Mouse (Mus musculus) brain, adult 2 months (tissue): ENCODE results near the gene Fam222a.

Experiments used
- DNase-seq: peaks from one replicate; pipeline ENCODE4 v3.0.0; 2011; ENCODE audit warnings: low read depth, low spot score

The Fam222a gene

DNA sequence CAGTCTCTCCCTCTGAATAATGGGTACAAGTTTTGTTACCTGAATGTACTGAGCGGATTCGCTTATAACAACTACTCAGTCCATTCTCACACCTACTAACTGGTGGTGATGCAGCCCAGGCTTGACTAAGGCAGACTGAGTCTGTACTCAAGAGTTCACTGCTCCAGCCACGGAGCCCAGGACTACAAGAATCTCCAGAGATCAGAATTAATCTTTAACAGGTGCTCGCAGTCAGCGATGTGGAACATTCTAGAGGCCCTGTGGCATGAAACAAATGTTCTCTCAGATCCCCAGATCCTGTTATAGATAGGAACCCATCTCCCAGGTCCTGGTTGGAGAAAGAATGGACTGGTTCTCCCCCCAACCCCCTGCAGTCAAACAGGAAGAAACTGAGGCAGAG lies 87.9 kb downstream of the Fam222a start:
- DNase-seq = no peak

DNA sequence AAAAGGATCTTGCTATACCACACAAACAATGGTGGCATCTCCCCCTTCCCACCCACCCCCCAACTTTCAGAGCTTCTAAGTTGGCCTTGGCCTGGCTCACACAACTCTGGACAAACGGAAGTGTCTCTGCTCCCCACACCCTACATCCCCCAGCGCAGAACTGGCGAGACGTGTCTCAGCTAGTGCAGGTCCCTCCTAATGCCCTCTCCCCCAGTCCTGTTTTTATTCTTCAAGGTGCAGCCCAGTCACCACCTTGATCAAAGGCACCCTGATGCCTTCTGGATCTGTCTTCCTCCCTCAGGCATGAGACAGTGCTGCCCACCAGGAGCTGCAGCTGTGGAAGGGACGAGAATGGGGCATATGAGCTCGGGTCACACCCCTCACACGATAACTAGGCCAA lies 88.5 kb downstream of the Fam222a start:
- DNase-seq = no peak

DNA sequence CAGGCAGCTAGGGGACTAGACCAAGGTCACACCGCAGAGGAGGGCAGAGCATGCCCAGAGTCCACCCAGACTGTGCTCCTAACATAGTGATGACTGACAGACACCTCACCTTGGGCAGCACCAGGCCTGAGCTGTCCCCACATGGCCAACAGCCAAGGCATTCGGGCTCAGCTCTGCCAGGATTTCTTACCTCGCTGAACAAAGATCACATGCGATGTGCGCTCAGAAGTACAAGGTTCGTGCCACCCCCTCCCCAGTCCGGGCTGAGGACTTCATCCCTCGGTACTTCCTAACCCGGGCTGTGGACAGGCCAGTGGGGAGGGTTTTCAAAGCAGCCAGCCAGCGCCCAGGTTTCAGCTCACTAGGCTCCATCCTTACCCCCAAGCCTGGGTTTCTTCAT lies 89.6 kb downstream of the Fam222a start:
- no peak for DNase-seq

DNA sequence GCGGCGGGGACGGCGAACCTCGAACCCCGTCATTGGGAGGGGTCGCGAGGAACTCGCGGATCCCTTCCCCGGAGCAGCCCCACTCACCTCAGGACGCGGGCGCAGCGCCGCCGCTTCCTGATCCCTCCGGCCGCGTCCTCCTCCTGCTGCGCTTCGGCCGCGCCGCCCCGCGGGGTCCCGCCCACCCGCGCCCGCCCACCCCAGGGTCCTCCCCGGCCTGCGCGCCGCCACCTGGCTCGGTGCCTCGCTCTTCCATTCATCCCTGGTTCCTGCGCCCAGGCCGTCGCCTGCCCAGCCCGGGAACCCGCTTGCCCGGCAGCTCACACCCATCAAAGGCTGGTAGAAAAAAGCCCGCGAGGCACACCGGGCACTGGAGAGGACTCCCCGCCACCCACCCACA lies 90.4 kb downstream of the Fam222a start, which contains the start of gene Trpv4:
Gene Trpv4, minus strand, starts transcription at position 167 of the 400 bp plus-strand sequence.
- no peak for DNase-seq

DNA sequence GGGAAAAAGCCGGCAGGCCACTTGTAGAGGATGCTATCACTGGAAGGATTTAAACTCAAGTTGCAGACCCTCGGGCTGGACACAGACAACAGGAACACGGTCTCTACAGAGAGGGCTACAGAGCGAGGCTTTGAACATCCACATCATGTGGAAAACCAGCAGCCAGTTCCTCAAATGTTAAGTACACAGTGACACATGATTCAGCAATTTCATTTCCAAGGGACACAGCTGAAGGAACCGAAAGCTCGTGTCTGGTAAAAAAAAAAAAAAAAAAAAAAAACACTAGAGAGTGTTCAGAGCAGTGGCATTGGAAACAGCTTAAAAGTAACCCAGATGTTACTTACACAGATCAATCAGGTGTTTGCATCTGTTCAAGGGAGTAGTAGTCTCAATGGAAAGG lies 93.2 kb downstream of the Fam222a start:
- peak; percentile 35 for DNase-seq
